8 mouse cellular contexts compared by ENCODE assay signal in the genomic region with DNA sequence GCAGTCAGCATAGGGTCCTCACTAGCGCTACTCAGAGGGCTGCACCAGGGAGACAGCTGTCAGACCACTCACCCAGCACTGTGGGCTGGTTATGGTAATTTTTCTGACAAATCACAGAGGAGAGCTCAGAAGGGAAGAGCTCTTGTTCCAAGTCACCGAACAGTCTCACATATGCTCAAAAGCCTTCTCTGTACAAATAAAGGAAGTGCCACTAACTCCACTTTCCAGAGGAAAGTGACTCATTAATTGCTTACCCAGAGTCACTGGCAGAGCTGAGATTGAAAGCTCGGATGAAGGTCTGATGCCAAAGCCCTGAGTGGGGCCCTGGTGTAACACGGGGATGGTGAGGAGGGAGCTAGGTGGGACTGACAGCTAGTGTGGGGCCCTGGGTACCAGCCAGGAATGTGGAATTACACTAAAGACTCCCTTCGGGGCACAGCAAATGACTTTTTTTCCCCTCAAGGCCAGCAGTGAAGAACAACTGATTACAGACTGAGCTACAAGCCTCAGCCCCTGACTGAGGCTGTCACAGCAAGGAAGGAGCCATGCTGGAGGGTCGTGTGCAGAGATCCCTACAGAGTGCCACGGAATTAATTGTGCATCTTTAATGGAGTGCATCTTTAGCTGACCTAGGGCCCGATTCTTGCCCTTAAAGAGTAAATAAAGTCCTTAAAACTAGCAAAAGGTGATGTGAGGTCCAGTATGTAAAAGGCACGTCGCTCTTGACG.
A peak's percentile ranks its signal among the peaks of the same experiment; 100 is the strongest.
DNase-seq lines count a peak whose midpoint lies in the region; ATAC-seq lines count a peak whose summit lies in the region.

No protein-coding gene starts in this region.

- H3K4me2 ChIP-seq in heart, embryonic 13.5 days = peak overlapping the region; percentile 45
- peak overlapping the region; percentile 20 for H3K4me2 ChIP-seq in lung, embryonic 15.5 days
- H3K4me2 ChIP-seq in stomach, embryonic 14.5 days (replicated peaks; ENCODE audit: low read depth, low read length) = no peak overlapping the region; the same call in 1 of the 2 replicates

- H3K9ac ChIP-seq in heart, embryonic 13.5 days = peak overlapping the region; percentile 58
- no peak overlapping the region for H3K9ac ChIP-seq in lung, embryonic 15.5 days
- H3K9ac ChIP-seq in stomach, embryonic 14.5 days (replicated peaks; ENCODE audit: low read depth, low read length) = no peak overlapping the region

- peak overlapping the region; percentile 61 for H3K27ac ChIP-seq in heart, embryonic 13.5 days (replicated peaks)
- peak overlapping the region; percentile 76 for H3K27ac ChIP-seq in lung, embryonic 15.5 days
- peak overlapping the region; percentile 52; the same call in 1 of the 2 replicates for H3K27ac ChIP-seq in stomach, embryonic 14.5 days (ENCODE audit: low read length)

- H3K4me1 ChIP-seq in heart, embryonic 13.5 days = peaks cover 34% of the 10 kb centered on the region
- H3K4me1 ChIP-seq in lung, embryonic 15.5 days = peaks cover 32% of the 10 kb centered on the region
- H3K4me1 ChIP-seq in stomach, embryonic 14.5 days (ENCODE audit: control insufficient read depth, insufficient read depth, low read length) = peaks cover 20% of the 10 kb centered on the region

- WGBS in heart, embryonic 13.5 days = 19% methylated on average over 11 of the region's 11 CpGs
- WGBS in lung, embryonic 15.5 days = 15% methylated on average over 11 of the region's 11 CpGs
- WGBS in stomach, embryonic 14.5 days = 33% methylated on average over 11 of the region's 11 CpGs

- H3K4me3 ChIP-seq in heart, embryonic 13.5 days = no peak overlapping the region
- no peak overlapping the region for H3K4me3 ChIP-seq in lung, embryonic 15.5 days
- no peak overlapping the region for H3K4me3 ChIP-seq in stomach, embryonic 14.5 days (ENCODE audit: low read depth, low read length)

- peak; percentile 11 to 55 for DNase-seq in left cerebral cortex, adult 9 months (ENCODE audit: low spot score in 2 of 2)
- no peak for DNase-seq in left cerebral cortex, adult 8-10 months (ENCODE audit: low spot score in 2 of 2)
- peak; percentile 46 to 58 for DNase-seq in adrenal gland, postnatal 36 days
- no peak for DNase-seq in urinary bladder, postnatal 10 days (ENCODE audit: low spot score)
- DNase-seq in spleen, postnatal 4 days (ENCODE audit: low spot score in 2 of 2) = no peak

- ATAC-seq in heart, embryonic 13.5 days (ENCODE audit: extremely low read depth, insufficient number of reproducible peaks, low FRiP score, low TSS enrichment) = no peak
- ATAC-seq in lung, embryonic 15.5 days (ENCODE audit: borderline replicate concordance, extremely low read depth, low FRiP score, low TSS enrichment) = peak; percentile 64; the same call in 1 of the 2 replicates
- peak; percentile 56; the same call in 1 of the 2 replicates for ATAC-seq in stomach, embryonic 14.5 days (ENCODE audit: insufficient number of reproducible peaks, insufficient read depth, low FRiP score, low read depth)

- H3K9me3 ChIP-seq in heart, embryonic 13.5 days = no peaks in the 10 kb centered on the region
- H3K9me3 ChIP-seq in lung, embryonic 15.5 days = no peaks in the 10 kb centered on the region
- H3K9me3 ChIP-seq in stomach, embryonic 14.5 days (ENCODE audit: control insufficient read depth, low read depth, low read length) = no peaks in the 10 kb centered on the region

- H3K27me3 ChIP-seq in heart, embryonic 13.5 days (replicated peaks) = no peaks in the 10 kb centered on the region
- no peaks in the 10 kb centered on the region for H3K27me3 ChIP-seq in lung, embryonic 15.5 days
- H3K27me3 ChIP-seq in stomach, embryonic 14.5 days (ENCODE audit: control insufficient read depth, insufficient read depth, low read length) = no peaks in the 10 kb centered on the region

- no peaks in the 10 kb centered on the region for H3K36me3 ChIP-seq in heart, embryonic 13.5 days
- H3K36me3 ChIP-seq in lung, embryonic 15.5 days = no peaks in the 10 kb centered on the region
- no peaks in the 10 kb centered on the region for H3K36me3 ChIP-seq in stomach, embryonic 14.5 days (ENCODE audit: control insufficient read depth, insufficient read depth, low read length)

Comparison
In these comparisons a context has a peak if more than half of its experiments do, and no peak if none do; other contexts are left out.
1. DNase-seq: peak in left cerebral cortex, adult 9 months (2 of 2) and adrenal gland, postnatal 36 days (2 of 2); none in left cerebral cortex, adult 8-10 months (0 of 2), urinary bladder, postnatal 10 days (single experiment) and spleen, postnatal 4 days (0 of 2).
2. Peak in every context shown above with its lines, with median percentiles within 50 percentile points of each other: H3K27ac ChIP-seq.